Mouse (Mus musculus): ENCODE results near the gene Hist1h2bg.
"Not testable (repeated sequence)": the region's sequence is repeated elsewhere in the genome, so short reads cannot be mapped to it uniquely, and the experiment has no call there.

Gene Hist1h2bg

DNA sequence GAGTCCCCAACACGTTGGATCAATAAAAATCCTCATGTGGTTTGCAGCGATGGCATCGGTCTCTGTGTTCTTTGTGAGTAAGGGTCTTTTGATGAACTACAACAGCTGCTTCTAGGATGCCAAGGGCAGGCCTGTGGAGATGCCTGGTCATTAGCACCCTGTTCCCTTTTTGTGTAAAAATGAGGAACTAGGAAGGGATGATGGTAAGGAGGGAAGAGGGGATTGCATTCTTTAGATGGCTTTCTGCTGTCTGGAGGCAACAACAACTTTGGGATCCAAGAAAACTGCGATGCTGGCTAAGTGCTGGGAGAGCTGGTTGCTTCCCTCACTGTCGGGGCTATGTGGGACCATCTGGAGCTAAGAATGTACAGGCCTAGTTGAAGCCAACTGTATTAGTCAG lies 32.9 kb upstream of the Hist1h2bg start:
- no peak for DNase-seq (ENCODE audit: low spot score in 2 of 2)

DNA sequence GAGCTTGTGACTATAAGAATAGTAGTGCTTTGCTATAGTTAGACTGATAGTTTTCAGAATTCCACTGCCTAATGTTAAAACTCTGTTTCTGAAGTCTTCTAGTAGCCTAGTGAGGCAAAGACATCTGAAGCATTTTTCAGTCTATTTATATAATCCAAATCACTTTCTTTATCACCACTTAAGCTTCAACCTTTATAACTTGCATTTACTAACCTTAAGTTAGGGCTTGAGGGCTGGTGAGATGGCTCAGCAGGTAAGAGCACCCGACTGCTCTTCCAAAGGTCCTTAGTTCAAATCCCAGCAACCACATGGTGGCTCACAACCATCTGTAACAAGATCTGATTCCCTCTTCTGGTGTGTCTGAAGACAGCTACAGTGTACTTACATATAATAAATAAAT lies 31.4 kb upstream of the Hist1h2bg start:
- DNase-seq (ENCODE audit: low spot score in 2 of 2), result not testable (repeated sequence)

DNA sequence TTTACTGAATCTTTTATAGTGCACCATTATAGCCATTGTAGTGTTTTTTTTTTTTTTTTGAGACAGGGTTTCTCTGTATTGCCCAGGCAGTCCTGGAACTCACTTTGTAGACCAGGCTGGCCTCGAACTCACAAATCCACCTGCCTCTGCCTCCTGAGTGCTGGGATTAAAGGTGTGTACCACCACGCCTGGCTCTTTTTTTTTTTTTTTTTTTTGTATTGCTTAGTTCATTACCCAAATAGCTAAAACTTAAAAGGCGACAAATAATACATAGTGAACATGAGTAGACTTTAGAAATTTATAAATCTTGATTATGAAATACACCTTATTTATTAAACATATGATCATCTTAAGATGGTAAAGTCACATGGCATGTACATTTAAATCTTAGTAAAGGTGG lies 29.7 kb upstream of the Hist1h2bg start:
- no peak for DNase-seq (ENCODE audit: low spot score in 2 of 2)

DNA sequence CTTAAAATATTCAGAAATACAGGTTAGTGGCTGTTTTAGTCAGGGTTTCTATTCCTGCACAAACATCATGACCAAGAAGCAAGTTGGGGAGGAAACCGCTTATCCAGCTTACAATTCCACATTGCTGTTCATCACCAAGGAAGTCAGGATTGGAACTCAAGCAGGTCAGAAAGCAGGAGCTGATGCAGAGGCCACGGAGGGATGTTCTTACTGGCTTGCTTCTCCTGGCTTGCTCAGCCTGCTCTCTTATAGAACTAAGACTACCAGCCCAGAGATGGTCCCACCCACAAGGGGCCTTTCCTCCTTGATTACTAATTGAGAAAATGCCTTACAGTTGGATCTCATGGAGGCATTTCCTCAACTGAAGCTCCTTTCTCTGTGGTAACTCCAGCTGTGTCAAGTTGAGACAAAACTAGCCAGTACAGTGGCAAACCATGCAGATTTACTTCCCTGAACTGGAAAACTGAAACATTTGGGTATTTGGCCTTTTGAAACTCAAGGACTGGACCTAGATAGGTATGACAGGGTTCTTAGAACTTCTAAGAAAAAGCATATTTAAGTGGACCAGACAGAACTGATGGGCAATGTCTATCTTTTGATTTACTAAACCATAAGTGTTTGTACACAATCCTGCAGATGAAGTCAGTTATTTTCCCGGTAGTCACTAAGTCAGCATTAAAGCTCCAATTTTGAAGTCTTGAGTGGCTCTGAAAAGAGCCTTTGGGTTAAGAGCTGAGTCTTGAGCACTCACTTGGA lies 28.8 kb upstream of the Hist1h2bg start:
- not testable (repeated sequence) for DNase-seq (ENCODE audit: low spot score in 2 of 2)

DNA sequence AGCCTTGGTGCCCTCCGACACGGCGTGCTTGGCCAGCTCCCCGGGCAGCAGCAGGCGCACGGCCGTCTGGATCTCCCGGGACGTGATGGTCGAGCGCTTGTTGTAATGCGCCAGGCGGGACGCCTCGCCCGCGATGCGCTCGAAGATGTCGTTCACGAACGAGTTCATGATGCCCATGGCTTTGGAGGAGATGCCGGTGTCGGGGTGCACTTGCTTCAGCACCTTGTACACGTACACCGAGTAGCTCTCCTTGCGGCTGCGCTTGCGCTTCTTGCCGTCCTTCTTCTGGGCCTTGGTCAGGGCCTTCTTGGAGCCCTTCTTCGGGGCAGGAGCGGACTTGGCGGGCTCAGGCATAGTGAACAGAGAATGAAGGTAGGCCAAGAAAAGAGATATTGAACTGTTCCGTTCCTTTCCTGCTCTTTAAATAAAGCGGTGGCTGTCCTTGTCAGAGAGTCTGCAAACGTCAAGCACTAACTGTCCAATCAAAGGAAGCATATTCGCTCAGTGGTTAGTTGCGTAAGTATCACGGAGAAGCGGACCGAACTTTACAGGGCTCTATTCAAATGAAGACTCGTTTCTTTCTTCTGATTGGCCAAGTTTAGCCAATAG lies 28.1 kb upstream of the Hist1h2bg start, which contains the start of gene Hist1h2bh:
Hist1h2bh (minus strand) TSS at position 394 of the 609 bp plus-strand sequence.
- DNase-seq (ENCODE audit: low spot score in 2 of 2), result peak; percentile 45 to 57

DNA sequence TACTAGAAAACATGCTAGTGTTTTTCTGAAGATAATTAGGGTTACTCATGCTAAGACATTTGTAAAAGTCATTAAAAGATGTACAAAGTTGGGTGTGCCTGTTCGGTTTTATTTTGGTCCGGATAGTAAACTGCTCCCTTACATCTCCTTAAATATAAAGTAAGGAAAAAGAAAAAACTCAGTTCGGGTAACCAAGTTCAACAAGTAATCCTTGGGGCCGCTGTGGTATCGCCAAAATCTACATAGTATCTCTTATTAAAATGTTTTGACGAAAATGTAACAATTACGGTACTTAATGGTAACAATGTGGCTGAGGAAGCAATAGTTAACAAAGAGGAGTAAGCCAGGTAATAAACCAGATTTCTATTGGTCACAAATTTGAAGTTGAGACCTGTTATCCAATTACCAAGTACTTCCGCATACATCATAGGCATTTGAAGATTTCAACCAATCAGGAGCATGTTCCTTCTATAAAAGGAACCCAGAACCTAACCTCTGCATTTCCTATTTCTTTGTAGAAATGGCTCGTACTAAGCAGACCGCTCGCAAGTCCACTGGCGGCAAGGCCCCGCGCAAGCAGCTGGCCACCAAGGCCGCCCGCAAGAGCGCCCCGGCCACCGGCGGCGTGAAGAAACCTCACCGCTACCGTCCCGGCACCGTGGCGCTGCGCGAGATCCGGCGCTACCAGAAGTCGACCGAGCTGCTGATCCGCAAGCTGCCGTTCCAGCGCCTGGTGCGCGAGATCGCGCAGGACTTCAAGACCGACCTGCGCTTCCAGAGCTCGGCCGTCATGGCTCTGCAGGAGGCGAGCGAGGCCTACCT lies 27.0 kb upstream of the Hist1h2bg start, which contains the start of gene Hist1h3f:
Hist1h3f (plus strand) TSS at position 88 of the 822 bp plus-strand sequence.
- peak; percentile 61 to 63 for DNase-seq (ENCODE audit: low spot score in 2 of 2)

DNA sequence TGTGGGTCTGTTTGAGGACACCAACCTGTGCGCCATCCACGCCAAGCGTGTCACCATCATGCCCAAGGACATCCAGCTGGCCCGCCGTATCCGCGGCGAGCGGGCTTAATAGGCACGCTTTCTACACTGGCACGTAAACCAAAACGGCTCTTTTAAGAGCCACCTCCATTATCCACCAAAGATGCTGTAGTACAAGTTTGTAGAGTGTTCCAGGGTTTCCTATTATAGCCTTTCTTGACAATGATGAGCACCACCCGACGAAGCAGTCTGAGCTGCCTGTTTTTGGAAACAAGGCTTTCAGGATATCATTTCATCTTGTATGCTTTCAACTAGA lies 26.4 kb upstream of the Hist1h2bg start:
- not testable (repeated sequence) for DNase-seq (ENCODE audit: low spot score in 2 of 2)

DNA sequence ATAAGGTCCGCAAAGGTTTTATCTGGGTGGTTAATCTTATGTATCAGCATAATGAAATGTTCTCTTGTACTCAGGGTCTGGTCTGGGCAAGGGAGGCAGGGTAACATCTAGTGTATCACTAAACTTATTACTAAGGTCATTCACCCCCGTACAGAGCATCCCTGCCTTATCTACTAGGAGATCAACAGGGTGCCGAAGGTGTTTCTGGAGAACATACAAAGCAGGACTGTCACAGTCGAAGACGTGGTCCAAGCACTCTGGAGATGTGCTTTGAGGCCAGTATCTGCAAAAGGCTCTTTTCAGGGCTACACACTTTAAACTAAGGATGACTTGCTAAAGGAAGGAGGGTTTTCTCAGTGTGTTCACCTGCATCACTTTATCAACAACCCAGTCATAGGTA lies 24.5 kb upstream of the Hist1h2bg start:
- no peak for DNase-seq (ENCODE audit: low spot score in 2 of 2)

DNA sequence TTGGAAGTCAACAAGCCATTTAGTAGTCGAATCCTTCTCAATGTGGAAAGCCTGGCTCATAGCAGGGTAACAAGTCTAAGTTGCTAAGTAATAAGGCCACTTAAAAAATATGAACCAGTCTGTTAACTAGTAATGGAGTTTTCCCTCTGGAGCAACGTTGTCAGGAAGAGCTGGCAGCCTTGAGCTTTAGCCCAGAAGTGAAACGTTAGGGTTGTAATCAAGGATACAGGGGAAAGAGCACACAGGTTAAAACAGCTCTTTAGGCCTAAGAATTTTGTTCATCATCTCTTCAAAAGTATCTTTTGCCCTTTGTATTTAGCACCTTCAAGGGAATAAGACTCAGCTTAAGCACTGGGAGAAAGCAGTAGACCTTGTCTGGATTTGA lies 20.4 kb upstream of the Hist1h2bg start:
- no peak for DNase-seq (ENCODE audit: low spot score in 2 of 2)

DNA sequence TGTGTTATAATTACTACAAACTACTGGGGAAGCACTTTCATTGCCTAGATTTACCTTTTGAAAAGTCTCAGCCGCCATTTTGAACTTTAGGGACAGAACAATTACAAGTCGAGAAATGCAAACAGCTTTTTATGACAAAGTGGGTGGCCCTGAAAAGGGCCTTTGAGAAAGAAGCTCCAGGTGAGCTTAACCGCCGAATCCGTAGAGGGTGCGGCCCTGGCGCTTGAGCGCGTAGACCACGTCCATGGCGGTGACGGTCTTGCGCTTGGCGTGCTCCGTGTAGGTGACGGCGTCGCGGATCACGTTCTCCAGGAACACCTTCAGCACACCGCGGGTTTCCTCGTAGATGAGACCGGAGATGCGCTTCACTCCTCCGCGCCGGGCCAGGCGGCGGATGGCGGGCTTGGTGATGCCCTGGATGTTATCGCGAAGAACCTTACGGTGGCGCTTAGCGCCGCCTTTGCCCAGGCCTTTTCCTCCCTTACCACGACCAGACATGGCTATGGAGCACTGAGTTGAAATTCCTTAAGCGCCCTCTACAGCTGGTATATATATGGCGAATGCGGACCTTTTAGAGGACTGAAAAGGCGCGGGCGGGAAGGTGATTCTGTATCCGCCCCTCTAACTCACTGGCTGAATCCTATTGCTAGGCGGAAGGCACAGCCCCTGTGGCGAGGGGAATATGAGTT lies 19.9 kb upstream of the Hist1h2bg start, which contains the start of gene Hist1h4f:
Hist1h4f (minus strand) TSS at position 503 of the 689 bp plus-strand sequence.
- peak; percentile 84 for DNase-seq (ENCODE audit: low spot score in 2 of 2)

DNA sequence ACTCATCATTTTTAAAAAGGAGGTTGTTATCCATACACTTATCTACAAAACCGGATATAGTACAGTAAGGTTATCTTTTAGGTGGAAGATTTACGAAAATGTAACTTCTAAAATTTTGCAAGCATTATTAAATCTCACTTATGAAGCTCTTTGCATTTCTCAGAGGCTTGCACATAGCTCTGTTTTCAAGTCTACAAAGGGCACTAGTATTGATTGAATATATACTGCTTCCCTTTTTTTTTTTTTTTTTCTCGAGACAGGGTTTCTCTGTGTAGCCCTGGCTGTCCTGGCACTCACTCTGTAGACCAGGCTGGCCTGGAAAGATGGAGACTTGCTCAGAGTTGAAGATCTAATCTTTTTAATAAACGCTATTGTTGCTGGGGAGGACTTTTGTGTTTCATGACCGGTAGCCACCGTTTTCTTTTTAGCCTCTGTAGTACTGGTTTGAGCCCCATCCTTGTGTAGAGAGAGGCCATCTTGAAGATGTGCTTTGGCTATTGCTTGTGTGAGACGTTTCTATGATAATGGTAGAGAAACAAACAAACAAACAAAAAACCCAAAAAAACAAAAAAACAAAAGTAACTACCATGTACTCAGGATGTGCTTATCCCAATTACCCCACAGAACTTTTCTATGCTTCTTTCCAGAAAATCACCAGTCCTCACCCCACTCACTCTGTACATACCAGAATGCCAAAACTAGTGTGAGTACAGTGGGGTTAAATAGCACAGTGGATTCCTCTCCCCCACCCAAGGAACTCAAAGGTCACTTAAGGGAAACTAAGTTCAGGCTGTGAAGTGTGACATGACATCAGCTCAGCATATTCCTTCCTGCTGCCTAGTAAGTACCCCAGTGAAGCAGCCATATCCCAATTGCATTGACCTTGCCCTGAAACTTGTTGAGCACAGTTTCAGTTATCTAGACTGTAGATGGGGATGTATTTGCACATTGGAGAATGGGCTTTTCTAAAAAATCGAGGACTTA lies 19.0 kb upstream of the Hist1h2bg start:
- no peak for DNase-seq (ENCODE audit: low spot score in 2 of 2)

DNA sequence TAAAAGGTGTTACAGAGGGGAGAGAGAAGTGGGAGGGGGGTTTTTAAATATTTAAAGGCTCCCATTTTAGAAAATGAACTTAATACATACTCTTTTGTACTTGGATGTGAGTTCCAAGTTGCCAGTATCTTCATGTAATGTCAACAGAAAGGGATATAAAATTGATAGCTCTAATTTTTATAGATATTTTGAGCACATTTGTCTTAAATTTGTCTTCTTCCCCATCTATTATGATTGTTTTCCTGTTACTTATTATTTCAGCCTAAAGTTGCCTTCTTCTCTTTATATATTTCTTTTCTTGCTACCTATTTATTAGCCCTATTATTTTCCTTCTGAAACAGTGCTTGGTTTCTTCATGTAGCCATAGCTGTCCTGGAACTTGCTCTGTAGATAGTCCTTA lies 18.2 kb upstream of the Hist1h2bg start, which contains the start of gene Hist1h1d:
Hist1h1d (plus strand) TSS at position 301 of the 400 bp plus-strand sequence.
- DNase-seq (ENCODE audit: low spot score in 2 of 2), result no peak

DNA sequence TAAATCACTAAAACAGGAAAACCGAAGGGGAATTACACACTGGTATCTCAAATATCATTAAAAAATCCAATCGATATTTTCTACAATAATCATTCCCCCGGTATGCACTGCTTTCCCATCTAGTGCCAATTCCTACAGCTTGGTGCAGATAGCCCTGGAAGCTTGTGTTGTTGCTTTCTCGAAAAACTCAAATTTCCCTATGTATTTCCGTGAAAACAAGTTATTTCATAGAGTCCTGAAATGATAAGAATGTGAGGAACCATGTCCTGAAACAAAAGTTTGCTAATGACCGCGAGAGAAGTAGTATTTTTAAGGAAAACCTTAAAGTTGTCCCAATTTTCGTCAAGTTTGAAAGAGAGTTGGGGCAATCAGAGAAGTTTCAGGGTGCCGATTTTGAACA lies 16.8 kb upstream of the Hist1h2bg start:
- no peak for DNase-seq (ENCODE audit: low spot score in 2 of 2)

DNA sequence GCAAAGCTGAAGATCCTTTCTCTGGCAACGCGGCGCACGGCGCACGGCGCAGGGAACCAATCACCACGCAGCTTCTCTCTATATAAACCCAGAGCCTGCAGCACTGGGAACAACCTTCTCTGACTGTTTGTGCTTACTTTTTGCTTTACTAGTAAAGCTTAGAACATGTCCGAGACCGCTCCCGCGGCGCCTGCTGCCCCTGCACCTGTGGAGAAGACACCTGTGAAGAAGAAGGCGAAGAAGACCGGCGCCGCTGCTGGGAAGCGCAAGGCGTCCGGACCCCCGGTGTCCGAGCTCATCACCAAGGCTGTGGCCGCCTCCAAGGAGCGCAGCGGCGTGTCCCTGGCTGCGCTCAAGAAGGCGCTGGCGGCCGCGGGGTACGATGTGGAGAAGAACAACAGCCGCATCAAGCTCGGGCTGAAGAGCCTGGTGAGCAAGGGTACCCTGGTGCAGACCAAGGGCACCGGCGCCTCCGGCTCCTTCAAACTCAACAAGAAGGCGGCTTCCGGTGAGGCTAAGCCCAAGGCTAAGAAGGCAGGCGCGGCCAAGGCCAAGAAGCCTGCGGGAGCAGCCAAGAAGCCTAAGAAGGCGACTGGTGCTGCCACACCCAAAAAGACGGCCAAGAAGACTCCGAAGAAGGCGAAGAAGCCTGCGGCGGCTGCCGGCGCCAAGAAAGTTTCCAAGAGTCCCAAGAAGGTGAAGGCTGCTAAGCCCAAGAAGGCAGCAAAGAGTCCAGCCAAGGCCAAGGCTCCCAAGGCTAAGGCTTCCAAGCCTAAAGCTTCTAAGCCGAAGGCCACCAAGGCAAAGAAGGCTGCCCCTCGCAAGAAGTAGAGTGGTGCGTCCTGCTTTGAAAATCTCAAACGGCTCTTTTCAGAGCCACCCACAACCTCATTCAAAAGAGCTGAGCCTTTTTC lies 16.0 kb upstream of the Hist1h2bg start:
- peak; percentile 69 to 79 for DNase-seq (ENCODE audit: low spot score in 2 of 2)

DNA sequence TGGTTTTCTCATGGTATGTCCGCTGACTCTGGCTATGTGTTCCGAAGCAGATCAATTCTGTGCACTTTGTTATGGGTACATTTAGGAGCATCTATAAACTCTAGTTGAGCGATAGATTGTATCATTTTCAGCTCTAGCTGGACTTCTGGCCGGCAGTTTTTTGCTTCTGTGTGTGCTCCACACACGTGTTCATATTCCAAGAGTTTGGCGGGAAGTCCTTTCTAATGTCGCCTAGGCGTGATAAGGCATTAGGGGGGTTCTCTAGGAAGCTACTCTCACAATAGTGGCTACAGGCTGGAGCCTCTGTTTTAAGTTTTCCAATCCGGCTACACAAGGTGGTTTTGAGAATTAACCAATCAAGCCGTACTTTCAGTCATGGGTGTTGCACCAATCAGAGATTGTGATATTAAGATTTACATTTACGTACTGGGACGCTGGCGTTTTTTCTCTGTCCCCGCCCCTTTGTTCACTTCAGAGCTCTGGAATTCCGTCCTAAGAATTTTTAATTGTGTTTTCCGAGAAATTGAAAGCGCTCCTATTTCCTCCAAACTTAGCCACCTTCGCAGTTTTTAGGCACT lies 15.3 kb upstream of the Hist1h2bg start:
- peak; percentile 49 to 56 for DNase-seq (ENCODE audit: low spot score in 2 of 2)

DNA sequence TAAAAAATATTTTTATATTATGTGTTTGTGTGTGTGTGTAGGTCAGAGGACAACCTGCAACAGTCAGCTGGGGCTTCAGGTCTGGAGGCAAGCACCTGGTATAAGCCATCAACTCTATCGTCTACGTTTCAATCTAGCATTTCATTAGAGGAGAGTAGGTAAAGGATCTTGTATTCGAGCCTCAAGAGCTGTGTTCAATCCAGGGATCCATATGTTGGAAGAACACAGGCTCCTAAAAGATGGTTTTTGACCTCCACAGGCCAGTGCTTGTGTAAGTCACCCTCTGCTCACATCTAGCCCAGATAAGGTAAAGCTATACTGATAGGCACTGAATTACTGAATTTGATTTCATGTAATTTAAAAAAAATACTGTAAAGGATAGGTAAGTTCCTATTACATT lies 14.3 kb upstream of the Hist1h2bg start:
- DNase-seq (ENCODE audit: low spot score in 2 of 2), result no peak

DNA sequence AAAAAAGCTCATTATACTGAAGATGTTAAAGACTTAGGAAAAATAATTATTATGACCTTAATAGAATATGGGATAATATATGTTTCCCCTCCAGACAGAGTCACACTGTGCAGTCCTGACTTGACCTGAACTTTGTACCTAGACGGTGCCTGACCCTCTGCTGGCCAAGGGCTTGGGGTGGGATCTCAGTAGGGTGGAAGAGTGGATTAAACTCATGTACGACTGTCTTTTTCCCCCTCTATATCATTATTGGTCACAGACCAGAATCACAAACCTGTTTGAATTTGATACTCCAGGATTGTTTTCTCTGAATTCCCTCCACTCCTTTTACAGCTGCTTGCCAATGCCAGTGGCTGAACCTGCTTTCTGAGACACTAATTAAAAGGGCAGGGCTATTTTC lies 10.5 kb upstream of the Hist1h2bg start:
- DNase-seq (ENCODE audit: low spot score in 2 of 2), result not testable (repeated sequence)

DNA sequence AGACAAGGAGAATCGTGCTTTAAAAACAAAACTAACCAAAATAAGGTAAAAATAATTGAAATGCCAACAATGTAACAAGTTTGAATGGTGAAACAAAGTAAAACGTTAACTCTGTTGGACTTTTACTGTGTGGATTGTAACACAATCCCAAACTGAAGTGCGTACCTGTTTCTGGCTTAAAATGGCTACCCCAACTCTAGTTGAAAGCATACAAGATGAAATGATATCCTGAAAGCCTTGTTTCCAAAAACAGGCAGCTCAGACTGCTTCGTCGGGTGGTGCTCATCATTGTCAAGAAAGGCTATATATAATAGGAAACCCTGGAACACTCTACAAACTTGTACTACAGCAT lies 9.7 kb upstream of the Hist1h2bg start:
- not testable (repeated sequence) for DNase-seq (ENCODE audit: low spot score in 2 of 2)

Data from urinary bladder, postnatal 36 days (tissue).